Mouse (Mus musculus): ENCODE results near the gene Kremen1. TPM values are rescaled to one million over a fixed set of nuclear protein-coding genes. Genes with fewer than 3 reads are reported as not detected.

Gene Kremen1
- 10 to 100 TPM; 39.4 to 58.7 TPM for total RNA-seq (2021)
- long read RNA-seq, experiment 1, full-length matches to known transcripts = 85 of 151 reads
- long read RNA-seq, experiment 1, partial matches to known transcripts = 30 of 151 reads
- long read RNA-seq, experiment 1, other reads (novel, unspliced or antisense) = 36 of 151 reads
- long read RNA-seq, experiment 2, full-length matches to known transcripts = 92 of 132 reads
- long read RNA-seq, experiment 2, partial matches to known transcripts = 17 of 132 reads
- long read RNA-seq, experiment 2, other reads (novel, unspliced or antisense) = 23 of 132 reads

DNA sequence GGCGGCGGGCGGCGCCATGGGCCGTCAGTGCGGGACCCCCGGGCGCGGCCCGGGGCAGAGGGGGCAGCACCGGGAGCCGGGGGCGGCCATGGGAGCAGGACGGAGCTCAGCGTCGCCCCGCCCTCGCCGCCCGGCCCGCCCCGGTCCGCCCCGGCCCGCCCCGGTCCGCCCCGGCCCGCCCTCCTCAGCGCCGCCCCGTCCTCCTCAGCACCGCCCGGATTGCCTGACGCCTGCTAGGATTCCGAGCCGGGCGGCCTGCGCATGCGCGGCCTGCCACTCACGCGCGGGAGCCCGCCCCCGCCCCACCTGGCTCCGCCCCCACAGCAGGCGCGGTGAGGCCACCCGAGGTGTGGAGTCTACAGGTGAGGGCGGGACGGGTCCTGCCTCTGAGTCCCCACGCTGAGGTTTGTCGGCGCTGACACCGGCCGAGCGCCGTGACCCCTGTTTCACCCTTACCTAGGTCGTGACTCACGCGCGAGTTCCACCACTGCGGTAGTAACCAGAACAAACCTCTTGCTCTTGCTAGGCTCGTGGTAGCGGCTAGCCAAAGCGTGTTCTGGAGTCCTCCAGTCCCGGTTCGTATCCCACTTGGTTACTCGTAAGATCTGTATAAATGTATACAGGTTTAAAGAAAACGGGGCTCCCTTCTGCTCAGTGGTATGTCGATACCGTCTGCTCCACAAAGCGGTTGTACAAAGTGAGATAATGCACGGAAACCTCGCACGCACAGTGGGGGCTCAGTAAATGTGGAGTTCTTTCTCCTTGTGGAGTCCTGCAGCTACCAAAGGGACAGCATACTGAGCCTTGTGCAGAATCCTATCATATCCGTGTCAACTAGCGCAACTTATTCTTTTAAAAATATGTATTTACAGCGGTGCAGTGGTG lies at the start of gene Kremen1:
Kremen1 (minus strand) TSS at position 51 of the 885 bp plus-strand sequence.
- peak within 1 kb of the TSS; percentile 92 for H3K27ac ChIP-seq
- peak within 1 kb of the TSS; percentile 96 for H3K4me3 ChIP-seq
- intact Hi-C loops (cut with DNase I) = loop anchor here (5.0 kb wide), 1 partner anchor 79 kb away; no protein-coding TSS in a partner anchor
- peak; percentile 97 for DNase-seq
- no peak for TF ChIP-seq CTCF (IDR thresholded peaks at IDR 0.05)

- intact Hi-C loops (cut with DNase I) = no loop called here
- Histone ChIP-seq H3K4me3 (no peak overlapping the region), H3K27ac (no peak overlapping the region)
- TF ChIP-seq CTCF (IDR thresholded peaks at IDR 0.05) = no peak
- DNase-seq = no peak
Measured at GRCm38 (mm10) chr11:5307024-5307905, 45.9 kb upstream of the Kremen1 start.

GRCm38 (mm10) chr11:5306017-5306416 lies 44.7 kb upstream of the Kremen1 start:
- intact Hi-C loops (cut with DNase I) = no loop called here
- no peak for DNase-seq
- TF ChIP-seq CTCF (IDR thresholded peaks at IDR 0.05) = no peak
- H3K4me3 ChIP-seq = no peak overlapping the region
- no peak overlapping the region for H3K27ac ChIP-seq

DNA sequence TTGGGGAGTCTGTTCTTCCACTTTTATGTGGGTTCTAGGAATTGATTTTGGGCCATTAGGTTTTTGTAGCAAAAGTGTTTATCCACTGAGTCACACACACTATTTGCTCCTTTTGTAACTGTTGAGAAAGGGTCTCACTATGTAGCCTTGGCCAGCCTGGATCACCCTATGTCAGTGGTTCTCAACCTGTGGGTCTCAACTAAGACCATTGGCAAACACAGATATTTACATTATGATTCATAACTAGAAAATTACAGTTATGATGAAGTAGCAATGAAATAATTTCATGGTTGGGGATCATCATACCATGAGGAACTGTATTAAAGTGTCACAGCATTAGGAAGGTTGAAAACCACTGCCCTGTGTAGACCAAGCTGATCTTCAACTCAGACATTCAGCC lies 43.2 kb upstream of the Kremen1 start:
- Histone ChIP-seq H3K27ac (no peak overlapping the region), H3K4me3 (no peak overlapping the region)
- intact Hi-C loops (cut with DNase I) = no loop called here
- DNase-seq = no peak
- no peak for TF ChIP-seq CTCF (IDR thresholded peaks at IDR 0.05)

DNA sequence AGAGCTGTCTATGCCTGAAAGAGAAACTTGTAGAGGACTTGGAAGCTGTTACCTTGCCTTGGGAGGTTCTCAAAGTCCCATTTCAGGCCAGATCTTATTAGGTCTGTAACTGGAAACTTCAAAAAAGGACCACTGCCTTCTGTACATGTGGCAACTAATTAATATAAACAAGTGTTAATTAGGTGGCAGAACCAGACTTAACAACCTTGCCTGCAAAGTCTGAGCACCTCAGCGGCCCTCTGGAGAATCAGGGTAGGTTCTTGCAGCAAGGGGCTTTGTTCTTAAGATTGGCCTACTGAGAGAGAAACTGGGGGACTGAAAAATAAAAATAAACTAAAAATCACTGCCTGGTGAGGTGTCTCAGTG lies 36.6 kb upstream of the Kremen1 start:
- Histone ChIP-seq H3K27ac (no peak overlapping the region), H3K4me3 (no peak overlapping the region; the same call in 1 of the 2 replicates)
- TF ChIP-seq CTCF (IDR thresholded peaks at IDR 0.05) = no peak
- no peak for DNase-seq
- intact Hi-C loops (cut with DNase I) = no loop called here

- peak; percentile 53 for DNase-seq
- intact Hi-C loops (cut with DNase I) = no loop called here
- TF ChIP-seq CTCF (IDR thresholded peaks at IDR 0.05) = no peak
- H3K4me3 ChIP-seq = peak overlapping the region; percentile 42; the same call in 1 of the 2 replicates
- peak overlapping the region; percentile 35; the same call in 1 of the 2 replicates for H3K27ac ChIP-seq
Measured at GRCm38 (mm10) chr11:5297148-5298006, 36.0 kb upstream of the Kremen1 start.

- TF ChIP-seq CTCF (IDR thresholded peaks at IDR 0.05) = no peak
- intact Hi-C loops (cut with DNase I) = no loop called here
- no peak for DNase-seq
- H3K27ac ChIP-seq = peak overlapping the region; percentile 35; the same call in 1 of the 2 replicates
- no peak overlapping the region for H3K4me3 ChIP-seq
Measured at GRCm38 (mm10) chr11:5296576-5297115, 35.3 kb upstream of the Kremen1 start.

DNA sequence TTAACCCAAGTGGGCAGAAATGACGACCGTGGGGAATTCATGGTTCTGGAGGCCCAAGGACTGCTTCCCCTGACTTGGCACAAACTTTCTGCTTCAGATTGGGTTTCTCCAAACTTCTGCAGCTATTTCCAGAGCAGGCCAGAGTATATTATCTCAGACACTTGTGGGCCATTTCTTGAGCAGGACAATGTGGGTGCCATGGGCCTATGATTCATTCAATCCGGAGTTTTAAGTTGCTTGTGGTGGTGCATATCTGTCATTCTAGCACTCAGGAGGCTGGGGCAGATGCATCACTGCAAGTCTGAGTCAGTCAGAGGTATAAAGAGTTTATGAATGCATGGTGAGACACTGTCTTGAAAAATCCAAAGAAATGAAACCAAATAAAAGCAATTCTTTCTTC lies 33.4 kb upstream of the Kremen1 start:
- intact Hi-C loops (cut with DNase I) = no loop called here
- H3K4me3 ChIP-seq = no peak overlapping the region
- no peak overlapping the region for H3K27ac ChIP-seq
- TF ChIP-seq CTCF (IDR thresholded peaks at IDR 0.05) = no peak
- DNase-seq = no peak

DNA sequence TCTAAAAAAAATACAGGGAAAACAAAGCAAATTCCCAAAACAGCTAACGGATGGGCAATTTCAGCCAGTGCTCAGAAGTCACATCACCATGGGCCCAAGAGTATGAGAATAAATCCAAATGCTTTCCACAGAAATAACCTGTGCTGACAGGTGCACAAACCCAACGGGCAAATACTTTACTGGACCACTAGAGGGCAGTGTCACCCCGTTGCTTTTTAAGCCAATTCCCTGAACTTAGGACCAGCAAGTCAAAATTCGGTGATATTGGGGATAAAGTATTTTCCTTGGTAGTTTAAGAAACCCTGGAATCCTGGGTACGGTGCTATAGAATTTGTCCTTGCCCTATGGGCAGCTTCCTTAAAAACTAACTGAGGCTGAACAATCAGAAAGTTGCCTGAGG lies 29.3 kb upstream of the Kremen1 start:
- no peak overlapping the region for H3K27ac ChIP-seq
- TF ChIP-seq CTCF (IDR thresholded peaks at IDR 0.05) = peak; percentile 97
- no peak overlapping the region for H3K4me3 ChIP-seq
- intact Hi-C loops (cut with DNase I) = loop anchor here (1.0 to 2.0 kb wide), 2 partner anchors 160 to 184 kb away; no protein-coding TSS in a partner anchor
- peak; percentile 61 for DNase-seq

- Histone ChIP-seq H3K4me3 (no peak overlapping the region), H3K27ac (no peak overlapping the region)
- no peak for DNase-seq
- intact Hi-C loops (cut with DNase I) = loop anchor here (1.0 to 10.0 kb wide), 3 partner anchors 161 to 415 kb away; no protein-coding TSS in a partner anchor
- no peak for TF ChIP-seq CTCF (IDR thresholded peaks at IDR 0.05)
Measured at GRCm38 (mm10) chr11:5289826-5290580, 28.6 kb upstream of the Kremen1 start.

Measured in gastrocnemius, adult 2 months (tissue).